Mouse (Mus musculus) bone marrow, adult 2 months (tissue): ENCODE data around the gene Cbll1.

Experiments
- CTCF ChIP-seq: fragments of 200-500 bp; IDR thresholded peaks from 2 replicates; pipeline ENCODE4 v1.5.1; 2011; ENCODE audit warnings: low read length, control low read depth; ENCODE audit not compliant: control insufficient read depth, insufficient read depth
- POLR2A ChIP-seq: fragments of 200-500 bp; IDR thresholded peaks from 2 replicates; pipeline ENCODE4 v1.6.1; 2011; ENCODE audit warnings: low read depth, mild to moderate bottlenecking, control low read depth, low read length, borderline replicate concordance; ENCODE audit not compliant: control insufficient read depth

DNA sequence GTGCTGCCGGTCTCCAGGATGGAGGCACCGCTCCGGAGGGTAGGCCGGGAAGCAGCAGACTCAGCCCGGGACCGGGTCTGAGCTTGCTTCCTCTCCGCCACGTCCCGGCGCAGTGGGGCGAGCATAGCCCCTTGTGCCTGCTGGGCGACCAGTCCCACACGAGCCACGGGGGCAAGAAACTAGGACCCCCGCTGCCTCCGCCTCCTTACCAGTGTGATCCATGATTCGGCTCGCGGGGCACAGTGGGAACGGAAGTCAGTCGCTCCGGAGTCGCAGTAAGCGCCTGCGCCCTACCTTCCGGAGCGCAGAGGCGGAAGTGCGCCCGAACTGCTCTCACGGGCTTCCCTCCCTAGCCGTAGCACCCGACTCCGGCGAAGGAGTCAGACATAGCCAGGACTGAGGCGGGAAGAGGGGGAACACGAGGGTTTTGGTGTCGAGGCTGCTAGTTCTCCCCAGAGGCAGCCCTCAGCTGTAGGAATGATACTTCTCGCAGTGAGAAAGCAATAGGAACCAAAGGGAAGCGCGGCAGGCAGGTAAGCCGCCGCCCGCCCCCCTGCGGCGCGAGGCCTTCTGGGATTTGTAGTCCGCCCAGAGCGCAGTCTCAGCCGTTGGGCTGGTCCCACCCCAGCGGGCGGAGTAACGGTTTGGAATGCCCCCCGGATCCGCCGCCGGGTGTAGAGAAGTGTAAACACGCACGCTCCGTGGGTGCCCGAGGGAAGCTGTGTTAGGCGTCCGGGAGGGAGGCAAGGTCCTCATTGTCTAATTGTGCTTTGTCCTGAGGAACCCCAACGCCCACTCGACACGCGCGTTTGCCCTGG lies at the start of gene Cbll1:
- TF ChIP-seq CTCF (no peak), POLR2A (peak; percentile 92)
